Mouse (Mus musculus) ES-E14 (cell line): ENCODE data around the gene Gm5868. TPM values are rescaled to one million over a fixed set of nuclear protein-coding genes. Genes with fewer than 3 reads are reported as not detected.

Source experiments
- DNase-seq: peaks from one replicate; pipeline ENCODE4 v3.0.0-alpha.2; 2013; ENCODE audit warnings: low read depth, low spot score
- H3K27ac ChIP-seq: 2 replicates; pipeline ENCODE4 v1.5.1; 2012; ENCODE audit warnings: low read depth, mild to moderate bottlenecking, low read length, moderate library complexity, mixed read lengths; ENCODE audit not compliant: poor library complexity, insufficient read depth, severe bottlenecking
- H3K36me3 ChIP-seq: 2 replicates; pipeline ENCODE4 v1.6.1; 2012; ENCODE audit warnings: mild to moderate bottlenecking, low read length, moderate library complexity, mixed read lengths; ENCODE audit not compliant: control insufficient read depth, poor library complexity, insufficient read depth, severe bottlenecking
- H3K4me1 ChIP-seq, 2 experiments: fragments of 150-350 bp in 1 of 2; sonication (generic) in 1 of 2; 2 replicates each; pipeline ENCODE4 v1.6.1; 2012; ENCODE audit warnings: low read length in 2 of 2, mild to moderate bottlenecking in 1 of 2, mixed read lengths in 1 of 2; ENCODE audit not compliant: control insufficient read depth in 2 of 2, insufficient read depth in 2 of 2, poor library complexity in 1 of 2
- H3K4me3 ChIP-seq, 2 experiments: fragments of 150-350 bp in 1 of 2; sonication (generic) in 1 of 2; 2 replicates each; pipeline ENCODE4 v1.5.1; 2012; ENCODE audit warnings: low read length in 2 of 2, low read depth in 1 of 2, mild to moderate bottlenecking in 1 of 2, mixed read lengths in 1 of 2; ENCODE audit not compliant: insufficient read depth in 1 of 2, poor library complexity in 1 of 2, severe bottlenecking in 1 of 2
- H3K9ac ChIP-seq: 2 replicates; pipeline ENCODE4 v1.6.1; 2012; ENCODE audit warnings: low read depth, mild to moderate bottlenecking, low read length, mixed read lengths; ENCODE audit not compliant: poor library complexity, insufficient read depth, severe bottlenecking
- H3K9me3 ChIP-seq: fragments of 150-350 bp; sonication (generic); 2 replicates; pipeline ENCODE4 v1.6.1; 2012; ENCODE audit warnings: low read depth, mild to moderate bottlenecking, low read length; ENCODE audit not compliant: control insufficient read depth, insufficient read depth
- CHD2 ChIP-seq: IDR thresholded peaks from 2 replicates; pipeline ENCODE4 v1.6.1; 2014; ENCODE audit warnings: mild to moderate bottlenecking, low read depth, low read length, inconsistent platforms
- HCFC1 ChIP-seq: IDR thresholded peaks from 2 replicates; pipeline ENCODE4 v1.6.1; 2012; ENCODE audit warnings: low read length, inconsistent platforms, borderline replicate concordance; ENCODE audit not compliant: insufficient read depth
- MAFK ChIP-seq: IDR thresholded peaks from 2 replicates; pipeline ENCODE4 v1.6.1; 2014; ENCODE audit warnings: mild to moderate bottlenecking, low read depth, low read length, inconsistent platforms; ENCODE audit not compliant: insufficient read depth
- ZC3H11A ChIP-seq: IDR thresholded peaks from 2 replicates; pipeline ENCODE4 v1.6.1; 2012; ENCODE audit warnings: low read depth, mild to moderate bottlenecking, inconsistent platforms, low read length, borderline replicate concordance
- ZNF384 ChIP-seq: IDR thresholded peaks from 2 replicates; pipeline ENCODE4 v1.6.1; 2012; ENCODE audit warnings: low read depth, low read length, inconsistent platforms
- in situ Hi-C, 2 experiments: fragments of 600-800 bp; cut with MboI; formaldehyde crosslinking; loops; one replicate each; pipeline ENCODE4 v1.15.1; 2025; ENCODE audit warnings: low sequenced_read_pairs in 2 of 2, inconsistent platforms in 1 of 2; ENCODE audit not compliant: unreplicated experiment in 2 of 2
- total RNA-seq: library from RNA; depleted of rRNA; stranded (reverse); fragments of 300-350 nt; gene quantifications from 2 replicates; pipeline ENCODE4 v1.2.3, GENCODE M21; 2012; rRNA removed

Gene Gm5868
- total RNA-seq, result not detected in 2 replicates

DNA sequence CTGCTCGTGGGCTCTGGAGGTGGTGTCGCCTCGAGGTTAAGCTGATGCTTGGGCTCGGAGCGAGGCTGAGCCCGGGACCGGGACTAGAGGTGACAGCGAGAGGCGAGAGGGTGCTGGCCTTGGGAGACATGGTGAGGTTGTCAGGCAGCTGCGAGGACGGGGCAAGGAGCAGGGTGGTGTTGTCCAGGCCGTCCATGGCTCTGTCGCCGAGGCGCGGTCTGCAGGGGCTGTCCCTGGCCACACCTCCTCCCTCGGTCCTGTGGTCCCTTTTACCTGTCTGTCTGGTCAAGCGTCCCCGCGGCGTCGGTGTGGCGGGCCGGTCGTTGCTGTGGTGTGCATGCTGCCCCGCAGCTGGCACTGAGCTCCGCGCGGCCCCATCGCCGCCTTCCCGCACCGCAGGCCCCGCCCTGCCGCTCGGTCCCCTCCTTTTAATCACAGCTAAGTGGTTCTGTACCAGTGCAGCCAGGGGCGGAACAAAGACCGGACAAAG is at the start of gene Gm5868:
Gm5868 (minus strand) TSS at position 360 of the 490 bp plus-strand sequence.
- H3K9me3 ChIP-seq, result no peaks in the 10 kb centered on the region
- H3K4me1 ChIP-seq, result no peaks in the 10 kb centered on the region
- H3K4me3 ChIP-seq, result peak within 1 kb of the TSS; percentile 36 to 63
- DNase-seq, result no peak
- H3K9ac ChIP-seq, result no peak within 1 kb of the TSS
- H3K36me3 ChIP-seq, result no peaks in the 10 kb centered on the region
- no peak within 1 kb of the TSS for H3K27ac ChIP-seq
- in situ Hi-C loops, result no loop called here
- TF ChIP-seq MAFK (no peak), HCFC1 (no peak), ZC3H11A (no peak), ZNF384 (no peak), CHD2 (no peak)

- H3K9me3 ChIP-seq, result no peaks in the 10 kb centered on the region
- H3K36me3 ChIP-seq, result no peaks in the 10 kb centered on the region
- in situ Hi-C loops, result no loop called here
- H3K27ac ChIP-seq, result no peak overlapping the region
- DNase-seq, result no peak
- TF ChIP-seq HCFC1 (no peak), CHD2 (no peak), MAFK (no peak), ZNF384 (no peak), ZC3H11A (no peak)
- no peaks in the 10 kb centered on the region for H3K4me1 ChIP-seq
- H3K9ac ChIP-seq, result no peak overlapping the region
- H3K4me3 ChIP-seq, result no peak overlapping the region
Observed at GRCm38 (mm10) chr5:72636576-72636975, 49.2 kb upstream of the Gm5868 start.

- H3K36me3 ChIP-seq, result no peaks in the 10 kb centered on the region
- H3K9ac ChIP-seq, result no peak overlapping the region
- in situ Hi-C loops, result no loop called here
- no peak overlapping the region for H3K27ac ChIP-seq
- TF ChIP-seq ZNF384 (no peak), HCFC1 (no peak), ZC3H11A (no peak), MAFK (no peak), CHD2 (no peak)
- H3K4me3 ChIP-seq, result no peak overlapping the region
- no peaks in the 10 kb centered on the region for H3K9me3 ChIP-seq
- DNase-seq, result no peak
- H3K4me1 ChIP-seq, result no peaks in the 10 kb centered on the region
Observed at GRCm38 (mm10) chr5:72636122-72636521, 48.8 kb upstream of the Gm5868 start.

GRCm38 (mm10) chr5:72634791-72635271 is 47.5 kb upstream of the Gm5868 start:
- no peaks in the 10 kb centered on the region for H3K36me3 ChIP-seq
- no peak overlapping the region for H3K9ac ChIP-seq
- no peak overlapping the region for H3K4me3 ChIP-seq
- no peaks in the 10 kb centered on the region for H3K9me3 ChIP-seq
- in situ Hi-C loops, result no loop called here
- no peak overlapping the region for H3K27ac ChIP-seq
- TF ChIP-seq MAFK (no peak), HCFC1 (no peak), ZNF384 (no peak), CHD2 (no peak), ZC3H11A (no peak)
- no peak for DNase-seq
- no peaks in the 10 kb centered on the region for H3K4me1 ChIP-seq

DNA sequence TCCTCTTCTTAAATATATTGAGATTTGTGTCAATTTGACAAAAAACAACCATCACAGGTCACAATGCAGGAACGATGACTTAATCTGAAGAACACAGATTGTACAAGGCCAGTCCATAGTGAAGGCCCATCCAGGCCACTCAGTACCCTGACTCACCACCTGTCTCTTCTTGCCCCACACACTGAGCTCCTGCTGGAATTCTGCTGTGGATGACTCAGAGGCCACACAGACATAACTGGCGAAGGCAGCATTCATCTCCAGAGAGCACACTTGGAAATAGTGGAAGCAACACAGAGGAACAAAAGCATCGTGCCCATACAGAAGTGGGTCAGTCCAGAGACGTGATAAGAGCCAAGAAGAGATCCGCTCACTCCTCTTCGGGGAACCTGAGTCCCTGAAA is 42.7 kb upstream of the Gm5868 start:
- in situ Hi-C loops, result no loop called here
- no peak overlapping the region for H3K4me3 ChIP-seq
- no peaks in the 10 kb centered on the region for H3K9me3 ChIP-seq
- H3K27ac ChIP-seq, result no peak overlapping the region
- no peak overlapping the region for H3K9ac ChIP-seq
- H3K36me3 ChIP-seq, result no peaks in the 10 kb centered on the region
- H3K4me1 ChIP-seq, result no peaks in the 10 kb centered on the region
- no peak for TF ChIP-seq CHD2
- no peak for TF ChIP-seq HCFC1
- no peak for TF ChIP-seq ZC3H11A
- no peak for TF ChIP-seq MAFK
- TF ChIP-seq ZNF384, result no peak
- DNase-seq, result no peak
